Mouse (Mus musculus) left cerebral cortex, postnatal 10 days (tissue): Measurements from ENCODE around the gene Tmem198. TPM values are rescaled to one million over a fixed set of nuclear protein-coding genes. Genes with fewer than 3 reads are reported as not detected.

Experiments
- DNase-seq, 2 experiments: peaks; one replicate each; pipeline ENCODE4 v3.0.0; 2021 to 2022; ENCODE audit warnings: low spot score in 2 of 2, mixed read lengths in 1 of 2; ENCODE audit errors: extremely low spot score in 1 of 2
- intact Hi-C: fragments of 180-260 bp; cut with DNase I; formaldehyde crosslinking; loops from one replicate; pipeline ENCODE4 v1.15.1; 2025
- total RNA-seq, 2 experiments: library from RNA; stranded (reverse); gene quantifications; 2 replicates each; pipeline ENCODE4 v1.2.3; 2021

Tmem198 gene
- 10 to 100 TPM; 58.2 to 59.3 TPM for total RNA-seq

DNA sequence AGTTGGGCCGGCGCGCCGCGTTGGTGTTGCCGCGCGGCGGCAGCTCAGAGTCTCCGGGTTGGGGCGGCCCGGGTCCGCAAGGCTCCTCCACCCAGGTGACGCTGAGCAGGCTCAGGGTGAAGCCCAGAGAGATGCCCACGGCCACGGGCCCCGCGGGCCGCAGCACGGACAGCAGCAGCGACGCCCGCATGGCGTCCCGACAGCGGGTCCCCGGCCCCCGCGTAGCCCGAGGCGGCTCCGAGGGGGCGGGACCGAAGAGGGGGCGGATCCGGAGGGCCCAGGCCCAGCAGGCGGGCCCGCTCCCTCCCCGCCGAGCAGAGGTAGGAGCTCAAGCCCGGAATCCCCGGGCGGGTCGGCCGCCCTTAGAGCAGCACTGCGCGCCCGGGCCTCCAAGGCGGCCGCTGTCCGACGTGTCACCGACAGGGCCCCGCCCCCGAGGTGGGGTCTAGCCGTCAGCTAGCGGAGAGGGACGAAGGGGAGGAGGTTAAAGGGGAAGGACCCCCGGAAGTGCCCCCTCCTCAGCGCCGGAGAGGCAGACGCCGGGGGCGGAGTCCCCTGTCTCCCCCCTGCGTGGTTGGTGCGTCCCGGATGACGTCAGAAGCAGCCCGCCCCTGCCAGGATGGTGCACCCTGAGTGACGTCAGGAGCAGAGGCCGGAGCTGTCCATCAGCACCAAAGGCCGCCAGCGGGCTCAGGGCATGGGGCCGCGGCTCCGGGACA lies at the start of gene Tmem198, which contains the start of gene Chpf:
Gene Tmem198 (plus strand): TSS at position 617 of the 719 bp plus-strand sequence.
Gene Chpf (minus strand): TSS at position 392 of the 719 bp plus-strand sequence.
- peak; percentile 97 to 98 for DNase-seq
- intact Hi-C loops: loop anchor here (5.0 kb wide), 1 partner anchor 118 kb away; no protein-coding TSS in a partner anchor

DNA sequence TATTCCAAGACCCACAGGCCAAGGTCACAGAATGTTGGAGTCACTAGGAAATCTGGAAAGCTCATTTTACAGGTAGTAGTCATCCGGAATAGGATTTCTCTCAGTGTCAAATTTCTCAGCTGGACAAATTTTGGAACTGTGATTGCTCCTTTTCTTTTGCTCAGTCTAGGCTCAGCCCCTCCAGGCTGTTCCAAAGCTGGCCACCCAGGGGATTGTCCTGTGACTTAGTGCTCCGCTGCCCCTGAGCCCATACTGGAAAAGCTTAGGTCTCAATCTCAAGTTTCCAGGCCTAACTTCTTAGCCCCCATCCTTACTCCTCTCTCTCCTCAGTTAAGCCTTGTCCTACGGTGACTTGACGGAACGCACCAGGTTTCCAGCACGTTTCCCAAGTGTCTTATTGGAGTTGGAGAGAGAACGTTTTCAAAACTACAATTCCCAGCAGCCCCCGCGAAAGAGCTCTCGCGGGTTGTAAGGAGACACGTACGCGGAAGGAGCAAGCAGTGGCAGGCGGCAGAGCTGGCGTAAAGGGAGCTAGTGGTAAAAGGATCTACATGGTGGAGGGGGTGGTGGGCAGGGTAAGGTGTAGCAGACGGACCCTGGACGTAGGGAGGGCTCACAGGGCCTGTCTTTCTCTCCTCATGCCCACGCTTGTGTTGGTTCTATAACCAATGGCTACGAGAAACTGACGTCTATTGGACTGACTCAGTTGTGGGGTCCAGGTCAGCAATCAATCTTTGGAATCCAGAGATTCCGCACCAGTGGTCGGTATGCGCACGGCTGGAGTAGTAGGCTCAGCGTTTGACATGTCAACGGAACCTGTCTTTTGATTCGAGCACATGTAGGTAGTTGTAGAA lies 43.6 kb upstream of the Tmem198 start, which contains the start of gene Gmppa:
Gene Gmppa (plus strand): TSS at position 456 of the 854 bp plus-strand sequence.
- DNase-seq: peak; percentile 85 to 86
- intact Hi-C loops: no loop called here

DNA sequence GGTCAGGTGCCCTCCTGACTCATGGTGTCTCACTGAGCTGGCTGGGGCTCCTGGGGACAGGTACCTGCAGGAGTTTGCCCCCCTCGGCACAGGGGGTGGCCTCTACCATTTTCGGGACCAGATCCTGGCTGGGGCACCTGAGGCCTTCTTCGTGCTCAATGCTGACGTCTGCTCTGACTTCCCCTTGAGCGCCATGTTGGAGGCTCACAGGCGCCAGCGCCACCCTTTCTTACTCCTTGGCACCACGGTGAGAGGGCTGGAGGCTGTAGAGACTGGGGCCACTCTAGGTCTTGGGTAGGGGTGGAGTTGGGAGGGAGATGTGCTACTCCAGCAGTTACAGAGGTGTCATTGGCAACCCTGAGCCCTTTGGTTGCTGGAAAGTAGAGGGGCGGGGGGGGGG lies 40.5 kb upstream of the Tmem198 start:
- DNase-seq: no peak
- intact Hi-C loops: no loop called here

DNA sequence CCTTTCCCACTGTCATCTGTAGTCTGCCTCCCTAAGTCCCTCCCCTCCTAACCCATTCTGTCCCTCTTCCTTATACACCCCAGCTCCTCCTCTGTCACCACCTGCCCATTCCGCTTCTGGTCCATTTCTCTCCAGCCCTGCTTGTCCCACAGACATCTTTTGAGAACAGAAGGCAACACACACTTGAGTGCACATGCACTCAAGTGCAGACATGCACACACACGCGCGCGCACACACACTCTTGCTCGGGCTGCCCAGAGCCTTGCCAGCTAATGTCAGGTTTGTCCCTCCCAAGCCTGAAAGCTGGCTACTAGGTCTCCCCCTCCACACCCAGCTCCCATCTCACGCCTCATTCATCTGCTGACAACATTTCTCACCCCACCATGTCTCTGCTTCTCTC lies 38.7 kb upstream of the Tmem198 start:
- intact Hi-C loops: no loop called here
- no peak for DNase-seq

DNA sequence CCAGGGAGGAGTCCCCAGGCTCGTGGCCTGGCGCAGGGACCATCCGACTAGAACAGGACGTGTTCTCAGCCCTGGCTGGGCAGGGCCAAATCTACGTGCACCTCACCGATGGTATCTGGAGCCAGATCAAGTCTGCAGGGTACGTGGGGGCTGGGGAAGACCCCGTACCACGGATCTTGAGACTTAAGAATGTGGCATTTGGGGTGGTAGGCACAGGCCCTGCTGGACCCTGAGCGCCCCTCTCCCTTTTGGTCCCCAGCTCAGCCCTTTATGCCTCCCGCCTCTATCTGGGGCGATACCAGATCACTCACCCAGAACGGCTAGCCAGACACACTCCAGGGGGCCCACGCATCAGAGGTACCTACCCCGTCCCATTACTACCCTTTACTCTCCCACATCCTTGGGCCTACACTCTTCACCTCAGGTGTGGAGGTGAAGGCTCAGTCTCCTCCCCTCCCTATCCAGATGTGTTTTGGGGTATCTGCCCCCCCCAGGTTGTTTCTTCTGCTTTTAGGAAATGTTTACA lies 37.8 kb upstream of the Tmem198 start:
- DNase-seq: no peak
- intact Hi-C loops: no loop called here

DNA sequence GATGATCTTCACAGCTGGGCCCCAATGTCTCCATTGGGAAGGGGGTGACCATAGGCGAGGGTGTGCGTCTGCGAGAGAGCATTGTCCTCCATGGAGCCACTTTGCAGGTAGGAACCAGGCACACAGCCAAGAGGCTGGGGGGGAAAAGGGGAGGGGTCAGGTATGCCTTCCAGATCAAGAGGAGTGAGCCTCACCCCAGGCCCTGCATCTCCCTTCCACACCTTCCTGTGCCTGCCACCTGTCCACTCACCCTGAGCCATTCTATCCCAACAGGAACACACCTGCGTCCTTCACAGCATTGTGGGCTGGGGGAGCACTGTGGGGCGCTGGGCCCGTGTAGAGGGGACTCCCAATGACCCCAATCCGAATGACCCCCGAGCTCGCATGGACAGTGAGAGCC lies 37.2 kb upstream of the Tmem198 start:
- intact Hi-C loops: no loop called here
- no peak for DNase-seq

DNA sequence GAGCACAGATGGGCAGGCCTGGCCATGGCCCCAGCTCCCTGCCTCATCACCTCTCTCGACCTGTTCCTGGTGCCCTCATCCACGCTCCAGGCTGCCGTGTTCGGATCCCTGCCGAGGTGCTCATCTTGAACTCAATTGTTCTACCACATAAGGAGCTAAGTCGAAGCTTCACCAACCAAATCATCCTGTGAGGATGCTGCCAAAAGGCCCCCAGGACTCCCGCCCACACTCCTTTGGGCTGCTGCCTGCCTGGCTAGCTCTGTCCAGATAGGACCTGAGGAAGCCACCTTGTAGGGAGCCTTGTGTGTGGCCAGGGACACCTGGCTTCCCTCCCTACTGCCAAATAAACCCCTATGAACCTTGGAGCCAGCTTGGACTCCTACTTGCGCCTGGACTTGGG lies 36.5 kb upstream of the Tmem198 start:
- DNase-seq: no peak
- intact Hi-C loops: no loop called here

DNA sequence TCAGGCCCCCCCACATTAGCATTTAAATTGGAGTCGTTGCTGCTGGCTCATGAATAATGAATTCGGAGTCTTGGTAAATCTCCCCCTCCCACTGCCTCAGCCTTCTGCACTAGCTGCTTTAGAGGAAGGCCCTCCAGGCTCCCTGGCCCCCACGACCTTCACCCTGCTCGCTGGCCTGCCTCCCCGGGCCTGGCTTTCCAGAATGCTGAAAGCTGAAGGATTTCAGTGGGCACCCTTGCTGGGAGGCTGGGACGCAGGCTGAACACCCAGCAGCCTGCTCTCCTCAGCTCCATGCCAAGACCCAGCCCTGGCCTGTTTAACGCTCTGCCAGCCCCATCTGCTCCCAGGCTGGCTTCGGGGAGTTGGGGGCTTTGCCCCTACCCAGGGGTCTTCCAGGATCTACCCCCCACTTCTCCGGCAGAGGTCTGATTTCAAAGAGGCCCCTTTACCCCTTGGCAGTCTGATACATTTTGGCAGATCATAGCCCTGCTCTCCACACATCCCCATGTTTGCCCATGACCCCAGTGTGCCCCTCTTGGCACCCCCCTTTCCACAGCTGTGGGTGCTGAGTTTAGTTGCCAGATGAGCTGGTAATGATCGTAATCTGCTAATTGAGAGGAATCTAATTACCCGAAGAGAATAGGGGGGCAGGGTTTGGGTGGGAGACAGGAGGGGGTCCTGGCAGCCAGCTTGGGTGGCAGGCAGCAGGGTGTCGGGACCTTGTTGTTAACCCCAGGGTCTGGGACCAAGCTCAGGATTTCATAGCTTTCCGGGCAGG lies 35.9 kb upstream of the Tmem198 start:
- intact Hi-C loops: no loop called here
- no peak for DNase-seq

DNA sequence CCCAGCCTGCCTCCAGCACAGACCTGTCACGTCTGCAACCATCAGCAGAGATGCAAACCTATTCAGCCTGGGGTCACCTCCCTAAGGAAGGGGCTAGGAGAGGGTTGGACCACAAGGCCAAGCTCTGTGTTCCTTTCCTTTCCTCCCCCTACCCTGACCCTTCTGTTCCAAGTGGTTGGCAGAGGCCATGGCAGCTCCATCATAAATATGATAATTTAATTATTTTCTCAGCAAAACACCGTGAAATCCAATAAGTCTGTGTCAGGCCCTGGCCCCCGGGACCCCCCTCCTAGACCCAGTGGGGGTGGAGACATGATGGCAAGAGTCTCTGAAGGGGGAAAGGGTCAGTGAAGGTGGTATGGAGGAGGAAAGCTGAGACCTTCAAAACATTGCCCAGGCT lies 35.1 kb upstream of the Tmem198 start:
- DNase-seq: no peak
- intact Hi-C loops: no loop called here

DNA sequence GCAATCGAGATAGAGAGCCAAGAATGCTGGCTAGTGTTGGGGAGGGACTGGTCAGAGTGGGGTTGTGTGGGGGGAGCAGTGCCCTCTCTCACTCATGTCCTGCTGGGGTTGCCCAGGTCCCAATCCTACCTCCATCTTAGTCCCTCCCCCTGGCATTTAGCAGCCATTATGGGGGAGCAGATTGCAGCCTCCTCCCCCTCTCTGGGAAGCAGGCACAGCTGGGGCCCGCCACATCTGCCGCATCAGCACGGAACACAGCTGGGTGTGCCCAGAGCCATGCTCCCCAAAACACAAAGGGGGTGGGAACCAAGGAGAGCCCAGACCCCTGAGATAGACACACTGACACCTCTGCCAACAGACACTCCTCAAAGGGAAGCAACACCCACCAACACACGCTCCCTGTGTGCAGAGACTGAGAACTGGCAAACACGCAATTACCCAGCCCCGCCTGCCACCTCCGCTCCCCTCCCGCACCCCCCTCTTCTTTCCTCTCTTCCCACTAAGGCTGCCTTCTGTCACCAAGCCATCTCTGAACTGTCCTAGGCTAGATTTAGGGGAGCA lies 34.1 kb upstream of the Tmem198 start:
- intact Hi-C loops: no loop called here
- DNase-seq: peak in 1 of 2 experiments; percentile 44

DNA sequence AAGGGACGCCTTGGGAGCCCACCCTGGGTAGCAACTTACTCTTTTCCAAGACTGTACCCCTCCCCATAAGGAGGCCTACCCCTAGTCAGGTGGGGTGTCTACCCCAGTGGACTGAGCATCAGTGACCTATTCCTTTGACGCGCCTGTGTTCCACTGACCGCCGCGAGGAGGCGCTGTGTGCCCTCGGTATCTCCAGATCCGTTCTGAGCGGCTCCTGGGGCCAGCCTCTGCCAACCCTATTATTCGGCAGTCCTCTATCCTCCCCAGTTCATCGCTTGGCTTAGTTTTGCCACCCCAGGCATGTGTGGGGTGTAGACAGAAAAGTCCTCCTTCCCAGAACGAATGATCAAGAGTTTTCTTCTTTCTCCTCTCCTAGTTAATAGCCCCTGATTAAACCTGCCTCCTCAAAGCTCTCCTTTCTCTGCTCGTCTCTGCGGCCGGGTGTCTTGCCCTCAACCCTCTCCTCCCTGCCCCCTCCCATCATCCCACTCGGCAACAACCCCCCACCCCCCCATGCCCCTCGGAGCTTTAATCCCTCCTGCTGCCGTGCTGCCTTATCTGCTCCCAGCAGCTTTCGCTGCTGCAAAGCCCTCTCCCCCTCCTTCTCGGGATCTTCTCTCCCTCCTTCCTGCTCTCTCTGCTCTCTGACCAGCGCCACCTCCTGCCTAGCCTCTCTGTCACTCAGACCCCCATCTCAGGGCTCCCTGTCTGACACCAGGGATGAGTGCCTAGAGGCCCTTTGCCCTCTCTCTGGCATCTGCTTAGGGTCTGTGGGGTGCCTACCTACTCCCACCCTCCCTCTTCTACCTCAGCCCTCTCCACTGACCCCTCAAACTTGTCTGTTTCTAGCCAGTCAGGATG lies 33.4 kb upstream of the Tmem198 start:
- intact Hi-C loops: loop anchor here (2.0 kb wide), 1 partner anchor 21 kb away; no protein-coding TSS in a partner anchor
- DNase-seq: peak; percentile 62 to 85

DNA sequence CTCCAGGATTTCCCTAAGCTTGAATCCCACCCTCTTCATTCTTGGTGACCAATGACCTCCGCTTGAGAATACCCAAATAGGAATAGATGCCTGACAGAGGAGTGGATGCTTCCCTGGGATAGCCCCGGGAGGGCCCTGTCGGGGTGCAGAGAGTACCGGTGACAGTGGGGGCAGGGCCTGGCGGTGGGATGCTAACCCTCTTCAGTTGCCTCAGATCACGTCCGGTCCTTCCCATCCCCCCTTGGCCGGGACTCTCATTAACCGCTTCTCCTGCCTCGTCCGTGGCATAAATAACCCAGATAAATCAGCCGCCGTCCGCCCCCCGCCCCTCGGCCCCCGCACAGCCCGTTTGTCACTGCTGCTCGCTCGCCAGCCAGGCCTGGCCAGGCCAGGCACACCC lies 32.7 kb upstream of the Tmem198 start:
- intact Hi-C loops: loop anchor here (2.0 kb wide), 1 partner anchor 20 kb away; no protein-coding TSS in a partner anchor

DNA sequence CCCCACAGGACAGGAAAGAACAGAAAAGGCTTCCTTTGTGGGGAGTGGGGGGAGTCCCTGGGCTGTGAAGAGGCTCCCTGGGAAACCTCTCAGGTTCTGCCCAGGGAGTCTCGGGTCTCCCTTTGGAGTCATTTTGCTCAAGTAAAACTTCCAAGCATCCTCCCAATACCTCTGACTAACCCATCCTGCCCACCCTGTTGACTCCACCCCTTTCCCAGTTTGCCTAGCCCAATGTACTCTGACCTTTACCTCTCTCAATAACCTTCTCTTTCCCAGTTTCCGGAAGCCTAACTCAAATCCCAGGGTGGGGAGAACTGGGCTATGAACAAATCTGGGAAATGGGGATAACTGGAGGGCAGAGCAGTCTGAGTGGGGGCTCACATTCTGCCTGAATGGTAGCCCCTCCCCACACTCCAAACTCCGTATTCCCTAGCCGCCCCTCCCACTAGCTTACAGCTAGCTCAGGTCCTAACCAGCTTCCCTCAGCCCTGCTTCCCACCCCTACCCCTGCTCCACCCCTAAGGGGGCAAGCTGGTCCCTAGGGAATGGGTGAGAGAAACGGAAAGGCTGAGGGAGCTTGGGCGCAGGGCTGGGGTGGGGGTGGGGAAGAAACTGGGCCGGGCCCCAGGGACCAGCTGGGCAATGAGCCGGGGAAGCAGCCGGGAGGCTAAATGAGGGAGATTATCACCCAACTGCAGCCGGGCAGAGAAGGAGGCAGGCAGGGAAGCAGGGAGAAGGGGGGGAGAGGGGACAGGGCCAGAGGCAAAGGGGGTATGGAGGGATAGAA lies 31.9 kb upstream of the Tmem198 start:
- peak in 1 of 2 experiments; percentile 68 for DNase-seq
- intact Hi-C loops: loop anchor here (2.0 kb wide), 1 partner anchor 19 kb away; no protein-coding TSS in a partner anchor

More for the DNA sequence above, 32.7 kb upstream of the Tmem198 start:
- peak in 1 of 2 experiments; percentile 60 for DNase-seq

DNA sequence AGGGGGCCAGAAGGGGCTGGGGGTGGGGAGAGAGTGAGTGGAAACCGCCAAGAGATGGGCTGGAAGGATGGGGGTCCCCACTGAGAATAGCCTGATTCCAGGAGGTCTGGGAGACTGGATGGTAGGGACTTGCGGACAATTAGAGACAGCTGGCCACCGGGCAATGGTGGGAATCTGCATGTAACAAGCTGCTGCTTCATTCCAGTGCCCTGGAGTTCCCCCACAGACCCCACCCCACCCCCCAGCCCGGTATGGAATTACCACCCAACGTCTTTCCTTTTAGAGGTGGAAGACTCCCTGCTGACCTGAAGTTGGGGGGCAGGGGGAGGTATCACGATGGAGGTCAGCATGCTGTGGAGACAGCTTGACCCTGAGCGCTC lies 31.3 kb upstream of the Tmem198 start:
- no peak for DNase-seq
- intact Hi-C loops: no loop called here

DNA sequence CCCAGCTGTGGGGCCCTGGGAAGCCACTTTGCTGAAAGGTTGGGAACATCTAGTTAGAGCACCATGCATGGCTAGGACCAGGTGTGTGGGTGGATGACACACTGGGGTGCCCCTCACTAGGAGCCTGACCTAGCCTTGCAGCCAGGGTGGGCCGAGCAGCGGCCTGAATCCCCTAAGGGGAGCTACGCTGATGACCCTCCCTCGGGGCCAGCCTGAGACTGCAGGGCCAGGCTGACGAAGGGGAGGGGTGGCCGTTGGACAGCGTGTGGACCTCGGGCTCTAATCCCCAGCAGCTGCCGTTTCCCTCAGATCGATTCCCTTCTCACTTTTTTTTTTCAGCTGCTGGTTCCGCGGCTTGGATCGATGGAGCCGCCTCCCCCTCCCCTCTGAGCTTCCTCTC lies 30.4 kb upstream of the Tmem198 start:
- peak in 1 of 2 experiments; percentile 36 for DNase-seq
- intact Hi-C loops: no loop called here

DNA sequence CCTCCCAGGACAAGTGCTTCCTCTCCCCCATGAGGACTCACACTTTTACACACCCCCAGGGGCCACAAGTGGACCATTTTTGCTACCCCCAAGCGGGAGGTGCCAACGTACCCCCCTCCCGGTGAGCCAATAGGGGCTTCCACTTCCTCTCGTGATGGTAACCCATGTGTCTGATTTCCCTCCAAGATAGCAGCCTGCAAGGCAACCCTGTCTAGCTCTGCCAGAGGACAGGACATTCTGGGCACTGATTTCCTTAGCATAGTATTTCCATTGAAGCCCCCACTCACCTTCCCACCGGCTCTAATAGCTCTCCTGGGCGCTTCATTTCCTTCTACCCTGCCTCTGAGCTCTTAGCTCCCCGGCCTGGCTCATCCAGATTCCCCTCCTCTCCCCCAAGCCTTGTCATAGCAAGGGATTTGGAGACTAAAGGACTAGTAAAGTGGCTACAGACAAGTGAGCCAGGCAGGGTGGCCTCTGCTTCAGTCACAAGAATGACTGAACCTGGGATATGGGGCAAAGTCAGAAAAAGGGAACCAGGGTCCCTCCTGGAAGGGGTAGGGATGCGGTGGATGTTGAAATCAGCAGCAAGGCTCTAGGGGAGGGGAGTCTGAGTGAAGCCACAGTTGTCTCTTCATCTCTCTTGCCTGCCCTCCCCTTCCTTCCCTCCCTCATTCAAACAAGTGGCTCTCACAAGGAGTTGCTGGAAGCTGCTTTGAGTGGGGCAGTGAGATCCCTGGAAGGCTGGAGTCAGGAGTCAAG lies 29.8 kb upstream of the Tmem198 start:
- no peak for DNase-seq
- intact Hi-C loops: no loop called here
